In genomic region chr12:80815298-80815697, GRCm38 (mm10) we compare ENCODE assay signal across 15 mouse cellular contexts. TPM values are rescaled to one million over a fixed set of nuclear protein-coding genes. Genes with fewer than 3 reads are reported as not detected.
DNase-seq lines count a peak whose midpoint lies in the region; ATAC-seq lines count a peak whose summit lies in the region.
"Had no signal": no experiment of that assay in that cellular context is flagged by ENCODE, and none has a peak within 500 bp of the region (broad histone marks: within the 10 kb centered on the region; RNA-seq: fewer than 3 reads in every experiment).

No protein-coding gene starts in this region.

- H3K27me3 ChIP-seq in heart, embryonic 16.5 days (ENCODE audit: control insufficient read depth, insufficient read depth, low read length), result no peaks in the 10 kb centered on the region
- H3K27me3 ChIP-seq in liver, embryonic 15.5 days, result no peaks in the 10 kb centered on the region
- H3K27me3 ChIP-seq: embryonic facial prominence, embryonic 13.5 days had no signal

- no peak overlapping the region for H3K9ac ChIP-seq in heart, embryonic 16.5 days (ENCODE audit: low read length)
- no peak overlapping the region for H3K9ac ChIP-seq in liver, embryonic 15.5 days
- H3K9ac ChIP-seq: embryonic facial prominence, embryonic 13.5 days had no signal

- ATAC-seq in heart, embryonic 16.5 days (replicated peaks; ENCODE audit: extremely low read depth, insufficient read depth, low FRiP score), result no peak
- peak; percentile 50 for ATAC-seq in CD4-positive, CD25-positive, alpha-beta regulatory T cell, adult 4 months
- ATAC-seq in liver, embryonic 15.5 days (ENCODE audit: insufficient read depth), result no peak
- no peak for ATAC-seq in erythroid progenitor cell, adult 5-6 weeks (replicated peaks; ENCODE audit: low FRiP score, poor library complexity, severe bottlenecking)
- ATAC-seq: forebrain, embryonic 16.5 days had no signal

- H3K4me3 ChIP-seq in heart, embryonic 16.5 days (ENCODE audit: low read length), result no peak overlapping the region
- no peak overlapping the region for H3K4me3 ChIP-seq in liver, embryonic 15.5 days (replicated peaks)
- H3K4me3 ChIP-seq: embryonic facial prominence, embryonic 13.5 days had no signal

- H3K36me3 ChIP-seq in heart, embryonic 16.5 days (ENCODE audit: control insufficient read depth, insufficient read depth), result no peaks in the 10 kb centered on the region
- no peaks in the 10 kb centered on the region for H3K36me3 ChIP-seq in liver, embryonic 15.5 days (replicated peaks)
- H3K36me3 ChIP-seq: embryonic facial prominence, embryonic 13.5 days had no signal

- DNase-seq in heart, postnatal 10 days, result no peak
- peak; percentile 70 for DNase-seq in A20 (ENCODE audit: low read depth, low spot score)
- DNase-seq in gastrocnemius, adult 18-20 months (ENCODE audit: low spot score), result no peak
- DNase-seq: cerebellum, adult 11-12 months; heart, postnatal 14 days; lung, postnatal 14 days; right cerebral cortex, postnatal 14 days had no signal

- H3K9me3 ChIP-seq in heart, embryonic 16.5 days (replicated peaks; ENCODE audit: control insufficient read depth, low read length), result no peaks in the 10 kb centered on the region
- no peaks in the 10 kb centered on the region for H3K9me3 ChIP-seq in liver, embryonic 15.5 days (replicated peaks)
- H3K9me3 ChIP-seq: embryonic facial prominence, embryonic 13.5 days had no signal

- intact Hi-C loops in heart, postnatal 10 days (cut with DNase I), result no loop called here

- 31% methylated on average over 1 of the region's 1 CpGs for WGBS in heart, embryonic 16.5 days
- WGBS in liver, embryonic 15.5 days (ENCODE audit: insufficient replicate concordance), result 10% methylated on average over 1 of the region's 1 CpGs

- H3K4me2 ChIP-seq in heart, embryonic 16.5 days (ENCODE audit: low read depth, low read length), result no peak overlapping the region
- H3K4me2 ChIP-seq in liver, embryonic 15.5 days, result peak overlapping the region; percentile 6
- H3K4me2 ChIP-seq: embryonic facial prominence, embryonic 13.5 days had no signal

- H3K4me1 ChIP-seq in heart, embryonic 16.5 days (ENCODE audit: control insufficient read depth, insufficient read depth, low read length), result peaks cover 64% of the 10 kb centered on the region
- H3K4me1 ChIP-seq in liver, embryonic 15.5 days (replicated peaks), result peaks cover 96% of the 10 kb centered on the region

- H3K27ac ChIP-seq in heart, embryonic 16.5 days (ENCODE audit: low read length), result peak overlapping the region; percentile 4; the same call in 1 of the 2 replicates
- H3K27ac ChIP-seq in liver, embryonic 15.5 days (replicated peaks), result peak overlapping the region; percentile 56
- H3K27ac ChIP-seq: embryonic facial prominence, embryonic 13.5 days; kidney, postnatal 0 days had no signal

RNA-seq across cellular contexts. Expression of gene Susd6, which starts 25.0 kb away (rescaled TPM):
- 18.1 and 19.4 TPM in 2 replicates for polyA plus RNA-seq in heart, embryonic 16.5 days (2015; fragmentation: Nextera tagmentation; extraction: Ambion mirVana)
- 10 to 100 TPM; 58.3 to 60.9 TPM for total RNA-seq in heart, postnatal 10 days (2021)
- polyA plus RNA-seq in CD4-positive, CD25-positive, alpha-beta regulatory T cell, adult 4 months (2017; shearing (Covaris generic)), result 10 to 100 TPM; 23.1 to 29.8 TPM
- 13.7 and 15.8 TPM in 2 replicates for polyA plus RNA-seq in liver, embryonic 15.5 days (2015; fragmentation: Nextera tagmentation; extraction: Ambion mirVana)
- 39.8 and 46.9 TPM in 2 replicates for total RNA-seq in erythroid progenitor cell, adult 5-6 weeks (2015; ENCODE audit: low replicate concordance)
- 63.2 and 67.7 TPM in 2 replicates for total RNA-seq in erythroid progenitor cell, adult 5-6 weeks (2017; ENCODE audit: low replicate concordance)
- 10 to 100 TPM; 39.3 to 43.9 TPM for total RNA-seq in gastrocnemius, adult 18-20 months (2021)

RNA-seq across cellular contexts. Expression of gene Ccdc177, which starts 54.8 kb away (rescaled TPM):
- not detected in 2 replicates for polyA plus RNA-seq in heart, embryonic 16.5 days (2015; fragmentation: Nextera tagmentation; extraction: Ambion mirVana)
- under 1 TPM; 0.10 to 0.12 TPM for total RNA-seq in heart, postnatal 10 days (2021)
- not detected for polyA plus RNA-seq in CD4-positive, CD25-positive, alpha-beta regulatory T cell, adult 4 months (2017; shearing (Covaris generic))
- polyA plus RNA-seq in liver, embryonic 15.5 days (2015; fragmentation: Nextera tagmentation; extraction: Ambion mirVana), result not detected in 2 replicates
- not detected in 2 replicates for total RNA-seq in erythroid progenitor cell, adult 5-6 weeks (2015; ENCODE audit: low replicate concordance)
- total RNA-seq in erythroid progenitor cell, adult 5-6 weeks (2017; ENCODE audit: low replicate concordance), result not detected in 2 replicates
- total RNA-seq in gastrocnemius, adult 18-20 months (2021), result not detected
- total RNA-seq: adrenal gland, adult 18-20 months had no signal
